Mouse (Mus musculus) kidney, postnatal 4 days (tissue): ENCODE measurements around the gene Ankrd33b.

Experiments
- DNase-seq, 2 experiments: peaks; one replicate each; pipeline ENCODE4 v3.0.0; 2021; ENCODE audit warnings: mixed read lengths in 2 of 2

The Ankrd33b gene

DNA sequence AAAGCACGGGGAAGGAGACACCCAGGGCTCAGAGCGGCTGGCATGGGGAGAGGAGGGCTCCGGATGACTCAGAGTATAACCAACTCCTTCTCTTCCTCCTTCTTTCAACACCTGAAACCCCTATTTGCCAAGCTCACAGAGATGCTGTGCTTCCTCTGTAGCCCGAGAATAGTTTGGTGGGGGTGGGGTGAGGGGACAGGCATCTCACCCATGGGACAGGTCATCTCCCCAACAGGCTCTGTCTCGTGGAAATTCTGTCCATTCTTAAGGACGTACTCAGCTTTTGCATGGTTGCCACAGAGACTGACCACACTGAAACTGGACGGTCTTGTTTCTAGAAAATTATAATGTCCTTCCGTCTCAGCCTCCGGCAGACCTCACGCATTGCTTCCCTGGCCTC, 106.4 kb downstream of the Ankrd33b start:
- no peak for DNase-seq

DNA sequence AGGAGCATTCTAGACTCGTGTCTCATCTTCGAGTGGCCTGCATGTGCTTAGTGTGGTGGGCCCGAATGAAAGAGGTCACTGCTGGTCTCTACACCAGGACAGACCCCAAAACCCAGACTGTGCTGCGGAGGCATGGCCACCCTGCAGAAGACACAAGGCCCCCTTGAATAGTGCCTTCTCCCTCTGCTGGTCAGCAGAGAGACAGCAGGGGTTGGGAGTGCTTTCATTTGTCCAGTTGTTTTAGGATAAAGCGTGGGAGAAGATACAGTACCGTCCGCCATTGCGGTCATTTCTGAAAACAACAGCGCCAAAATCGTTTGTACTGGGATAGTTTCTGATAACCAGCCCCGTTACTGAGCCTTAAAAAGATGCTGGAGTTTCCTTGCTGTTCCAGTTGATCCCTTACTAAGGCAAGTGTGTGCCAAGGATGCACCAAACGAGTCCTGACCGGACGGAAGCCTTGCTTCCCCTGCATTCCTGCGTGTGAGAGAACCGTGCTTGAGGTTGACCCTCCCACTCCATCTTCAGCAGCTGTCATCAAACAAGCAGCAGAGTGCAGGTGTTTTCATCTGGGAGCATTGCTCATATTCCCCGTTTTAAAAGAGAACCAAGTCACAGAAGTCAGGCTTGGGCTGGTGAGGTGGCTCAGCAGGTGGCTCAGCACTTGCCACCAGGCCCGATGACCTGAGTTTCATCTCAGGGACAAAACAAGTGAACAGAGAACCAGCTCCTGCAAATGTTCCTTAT, 108.7 kb downstream of the Ankrd33b start:
- peak in 1 of 2 experiments; percentile 54 for DNase-seq

DNA sequence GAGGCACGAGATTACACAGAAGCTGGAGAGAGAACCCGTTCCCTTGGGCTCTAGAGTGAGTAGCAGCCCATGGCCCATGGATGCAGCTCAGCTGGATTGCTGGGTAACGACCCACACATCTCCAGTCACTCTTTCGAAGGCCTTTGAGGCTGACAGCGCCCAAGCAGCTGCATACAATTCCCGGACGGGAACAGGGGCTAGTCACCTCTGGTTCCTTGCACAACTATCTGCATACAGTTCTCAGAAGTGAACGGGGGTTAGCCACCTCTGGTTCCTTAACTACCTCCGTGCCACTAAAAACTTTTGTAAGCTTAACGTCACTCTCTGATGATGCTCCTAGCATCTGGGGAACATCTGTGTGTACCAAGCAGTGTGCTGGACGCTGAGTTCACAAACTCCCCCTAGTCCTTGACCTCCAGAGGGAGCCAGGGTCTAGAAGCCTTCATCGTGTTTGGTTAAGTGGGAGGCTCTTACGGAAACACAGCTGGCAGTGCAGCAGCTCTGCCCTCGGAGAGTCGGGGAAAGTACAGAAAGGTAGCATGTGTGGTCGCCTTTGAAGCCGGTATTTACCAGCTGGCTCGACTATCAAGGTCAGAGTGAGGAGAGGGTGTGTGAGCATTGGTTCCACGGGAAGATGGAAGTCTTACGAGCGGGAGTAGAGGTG, 109.4 kb downstream of the Ankrd33b start:
- DNase-seq: no peak

DNA sequence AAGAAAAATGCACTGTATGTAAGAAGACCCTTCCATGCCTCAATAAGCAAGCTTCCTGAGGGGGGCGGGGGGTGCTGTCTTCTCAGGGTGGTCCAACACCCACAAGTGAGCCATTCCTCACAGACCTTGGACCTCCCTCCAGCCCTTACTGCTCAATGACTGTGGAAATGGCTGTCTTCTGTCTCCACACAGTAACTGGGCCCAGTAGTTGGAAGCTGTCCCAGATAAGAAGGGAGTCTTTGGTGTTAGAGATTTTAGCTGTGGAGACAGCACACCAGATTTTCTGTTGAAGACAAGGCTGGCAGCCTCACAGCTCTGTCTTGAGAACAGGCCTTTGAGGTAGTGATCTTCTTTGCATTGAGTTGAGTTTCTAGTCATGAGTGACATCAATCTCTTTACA, 110.2 kb downstream of the Ankrd33b start:
- no peak for DNase-seq

DNA sequence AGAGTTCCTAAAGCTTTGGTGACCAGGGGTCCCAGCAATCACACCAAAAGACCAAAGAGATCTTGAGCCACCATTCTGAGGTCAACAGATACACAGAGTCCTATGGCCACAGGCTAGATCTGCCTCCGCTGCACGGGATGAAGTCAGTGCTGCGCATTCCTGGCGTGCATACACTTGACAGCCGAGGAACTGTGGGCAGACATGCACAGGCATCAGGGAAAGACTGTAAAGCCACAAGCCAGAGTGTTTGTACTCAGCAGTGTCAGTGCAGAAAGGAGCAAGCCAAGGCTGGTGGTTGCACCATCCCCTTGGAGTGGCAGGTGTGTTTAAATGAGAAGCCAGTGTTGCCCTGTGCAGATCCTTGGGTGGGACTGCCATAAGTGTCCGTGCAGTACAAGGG, 111.8 kb downstream of the Ankrd33b start:
- no peak for DNase-seq

DNA sequence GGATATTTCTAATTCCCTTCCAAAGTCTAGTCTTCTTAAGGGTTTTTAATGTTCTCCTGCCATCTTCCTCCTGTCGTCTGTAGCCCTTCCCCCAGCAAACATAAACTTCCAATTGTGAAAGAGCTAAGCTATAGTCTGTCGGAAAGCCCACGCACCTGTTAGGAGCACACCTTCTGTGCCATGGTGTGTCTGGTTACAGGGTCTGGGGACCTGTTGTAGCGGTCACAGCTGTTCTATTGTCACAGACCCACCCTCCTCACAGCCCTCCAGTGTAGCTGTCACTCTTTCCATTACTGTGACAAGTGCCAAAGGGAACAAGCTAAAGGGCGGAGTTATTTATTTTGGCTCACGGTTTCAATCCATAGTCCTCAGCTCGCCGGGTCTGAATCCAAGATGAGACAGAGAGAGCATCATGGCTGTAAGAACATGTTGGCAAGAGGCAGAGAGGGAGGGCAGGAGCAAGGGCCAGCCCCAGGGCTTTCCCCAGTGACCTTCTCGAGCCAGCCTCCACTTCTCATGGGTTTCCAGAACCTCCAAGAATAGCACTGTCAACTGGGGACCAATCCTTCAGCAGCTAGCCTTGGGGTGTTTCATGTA, 112.5 kb downstream of the Ankrd33b start:
- no peak for DNase-seq

DNA sequence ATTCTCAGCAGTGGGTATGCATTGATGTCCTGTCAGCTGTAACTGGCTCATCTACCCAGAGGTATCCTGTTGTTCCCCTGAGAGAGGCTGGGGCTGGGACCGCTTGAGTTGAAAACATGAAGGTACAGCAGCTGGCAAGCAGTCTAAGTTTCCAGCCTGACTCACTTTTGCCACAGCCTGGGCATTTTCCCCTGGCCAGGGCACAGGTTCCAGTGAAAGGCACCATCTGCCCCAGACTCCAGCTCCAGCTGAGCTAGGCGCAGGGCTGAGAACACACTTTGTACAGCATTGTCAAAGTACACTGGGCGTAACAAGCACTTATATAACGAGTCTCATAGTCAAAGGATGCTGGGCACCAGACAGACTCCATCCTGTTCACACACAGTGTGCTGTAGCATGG, 113.6 kb downstream of the Ankrd33b start:
- DNase-seq: no peak

DNA sequence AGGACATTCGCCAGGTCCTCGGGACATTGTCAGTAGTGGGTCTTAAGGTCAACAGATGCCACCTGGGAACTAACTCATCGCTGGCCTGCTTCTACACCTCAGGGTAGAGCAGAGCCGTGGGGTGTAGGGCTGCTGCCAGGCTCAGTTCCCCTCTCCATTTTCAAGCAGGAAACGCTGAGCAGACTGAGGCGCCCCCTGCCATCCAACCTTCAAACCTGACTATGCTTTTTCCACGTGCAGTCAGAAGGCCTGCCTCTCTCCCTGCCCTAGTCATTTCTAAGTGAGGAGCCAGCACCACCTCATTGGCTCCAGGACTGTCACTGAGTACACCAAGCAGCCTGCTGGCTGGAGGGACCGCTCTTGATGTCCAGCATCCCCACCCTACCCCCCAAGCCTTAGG, 114.1 kb downstream of the Ankrd33b start:
- DNase-seq: no peak

DNA sequence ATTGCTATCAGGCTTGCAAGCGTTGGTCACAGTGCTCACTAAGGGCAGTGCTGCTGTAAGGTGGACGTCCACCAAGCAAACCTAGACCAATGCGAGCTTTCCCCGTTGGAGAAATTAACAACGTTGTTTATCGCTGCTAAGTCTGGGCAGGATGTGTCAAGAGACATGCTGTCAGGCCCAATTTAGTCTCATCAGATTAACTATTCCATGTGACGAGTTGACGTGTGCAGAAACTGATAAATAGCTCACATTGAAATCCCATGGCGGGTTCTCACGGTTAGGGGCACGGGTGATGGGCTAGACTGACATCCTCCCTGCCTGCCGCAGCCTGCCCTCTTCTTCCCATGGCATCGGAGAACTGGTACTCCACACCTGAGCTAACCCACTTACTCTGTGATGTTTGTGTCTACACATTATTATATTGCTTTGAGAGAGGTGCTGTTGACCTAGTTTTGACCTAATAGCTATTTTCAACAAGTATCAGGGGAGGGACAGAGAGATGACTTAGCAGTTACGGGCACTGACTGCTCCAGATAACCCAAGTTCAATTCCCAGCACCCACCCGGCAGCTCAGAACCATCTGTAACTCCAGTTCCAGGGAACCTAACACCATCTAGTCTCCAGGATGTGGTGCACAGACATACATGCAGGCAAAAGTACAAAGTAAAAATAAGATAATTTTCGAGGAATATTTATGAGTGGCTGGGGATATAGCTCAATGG, 114.8 kb downstream of the Ankrd33b start:
- DNase-seq: no peak

DNA sequence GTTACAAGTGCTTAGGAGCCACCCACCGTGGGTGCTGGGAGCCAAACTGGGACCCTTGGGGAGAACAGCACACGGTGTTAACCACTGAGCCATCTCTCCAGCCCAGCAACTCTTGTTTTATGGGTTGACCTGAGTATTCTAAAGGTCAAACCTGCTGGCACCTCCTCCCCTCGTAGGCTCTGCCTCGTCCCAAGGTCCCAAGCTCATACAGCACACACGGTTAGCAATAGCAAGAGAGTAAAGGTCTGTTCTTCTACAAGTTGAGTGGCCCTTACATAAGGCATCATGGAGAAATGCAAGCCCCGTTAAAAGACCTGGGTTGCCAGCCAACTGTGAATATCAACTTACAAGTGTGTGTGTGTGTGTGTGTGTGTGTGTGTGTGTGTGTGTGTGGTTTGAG, 116.3 kb downstream of the Ankrd33b start:
- DNase-seq: no peak

DNA sequence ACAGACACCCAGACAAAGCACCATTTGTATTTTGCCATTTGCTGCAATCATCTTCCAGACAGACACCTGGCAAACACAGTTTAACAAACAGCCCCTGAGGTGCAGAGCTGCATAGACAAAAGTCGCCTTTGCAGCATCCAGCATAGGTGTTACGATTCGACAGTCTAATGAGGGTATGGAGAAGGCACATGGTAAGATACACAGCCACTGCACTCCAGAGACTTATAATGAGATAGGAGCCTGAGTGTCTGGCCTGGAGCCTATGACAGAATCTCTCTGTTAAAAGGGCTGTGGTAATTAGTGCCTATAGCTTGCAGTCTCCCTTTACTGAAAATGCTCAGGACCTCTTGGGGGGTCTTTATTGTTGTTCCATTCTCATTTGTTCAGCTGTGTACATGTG, 116.8 kb downstream of the Ankrd33b start:
- DNase-seq: no peak

DNA sequence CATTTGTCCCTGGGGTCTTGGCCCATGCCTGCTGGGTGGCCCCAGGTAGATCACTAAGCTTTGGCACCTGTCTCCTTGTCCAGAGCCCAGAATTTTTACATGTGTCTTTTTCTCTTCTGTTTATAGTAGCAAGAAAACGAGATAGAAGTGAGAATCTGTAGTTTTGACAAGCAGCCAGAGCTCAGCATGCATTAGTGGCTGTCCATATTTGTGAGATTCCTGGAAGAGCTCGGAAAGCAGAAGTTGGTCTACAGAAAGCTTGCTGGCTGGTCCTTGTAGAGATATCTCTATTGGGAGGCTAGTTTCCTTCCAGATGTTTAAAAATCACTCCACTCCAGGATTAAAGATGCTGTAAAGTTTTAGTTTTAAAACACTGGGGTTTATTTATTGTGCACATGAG, 117.5 kb downstream of the Ankrd33b start:
- no peak for DNase-seq

DNA sequence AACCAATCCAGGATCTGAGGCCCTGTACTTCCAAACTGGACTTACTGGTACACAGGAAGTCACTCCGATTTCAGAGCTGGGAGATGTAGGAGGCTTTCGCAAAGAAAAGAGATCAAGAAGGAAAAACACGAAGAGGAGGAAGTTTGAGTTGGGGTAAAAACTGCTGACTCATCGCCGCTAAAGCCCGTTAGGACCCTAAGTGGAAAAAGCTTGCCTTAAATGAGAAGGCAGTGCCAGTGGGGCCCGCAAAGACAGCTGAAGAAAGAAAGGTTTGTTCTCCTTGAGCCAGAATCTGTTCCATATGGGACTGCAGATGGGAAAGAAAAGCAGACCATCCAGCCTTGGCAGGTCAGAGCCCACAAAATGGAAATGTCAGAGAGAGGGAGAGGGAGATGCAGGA, 118.6 kb downstream of the Ankrd33b start:
- no peak for DNase-seq

DNA sequence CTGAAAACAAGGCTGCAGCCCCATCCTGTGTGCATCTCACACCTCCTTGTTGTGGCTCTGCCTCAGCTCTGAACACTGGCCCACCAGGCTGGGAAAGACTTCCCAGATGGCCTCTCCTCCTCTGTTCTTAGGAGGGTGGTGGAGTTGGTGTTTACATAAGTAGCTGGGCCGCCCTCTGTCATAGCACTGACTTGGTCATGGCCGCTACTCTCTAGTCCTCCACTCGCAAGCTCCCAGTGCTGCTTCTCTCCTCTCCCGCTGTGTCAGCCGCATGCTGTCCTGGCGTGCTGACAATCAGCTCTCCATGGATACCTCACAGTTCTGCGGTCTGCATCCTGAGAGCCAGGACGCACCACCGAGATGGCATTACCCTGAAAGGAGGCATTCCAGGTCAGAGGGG, 120.5 kb downstream of the Ankrd33b start:
- DNase-seq: no peak

DNA sequence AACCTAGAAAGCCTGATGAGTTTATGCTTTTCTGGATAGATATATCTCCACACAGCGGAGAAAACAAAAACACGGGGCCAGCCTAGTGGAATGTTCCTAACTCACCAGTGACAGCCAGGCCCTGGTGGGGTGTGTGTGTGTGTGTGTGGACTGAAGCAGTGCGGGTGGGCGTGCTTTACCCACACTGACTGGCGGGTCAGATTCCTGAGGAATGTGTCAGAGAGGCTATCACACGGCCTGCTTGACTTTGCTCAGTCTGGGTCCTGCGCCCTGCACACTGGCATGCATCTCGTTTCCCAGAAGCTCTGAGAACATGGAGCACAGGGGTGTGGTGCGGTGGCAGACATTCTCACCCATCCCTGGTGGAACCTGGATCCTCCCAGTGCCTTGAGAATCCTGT, 121.6 kb downstream of the Ankrd33b start:
- DNase-seq: peak in 1 of 2 experiments; percentile 45

DNA sequence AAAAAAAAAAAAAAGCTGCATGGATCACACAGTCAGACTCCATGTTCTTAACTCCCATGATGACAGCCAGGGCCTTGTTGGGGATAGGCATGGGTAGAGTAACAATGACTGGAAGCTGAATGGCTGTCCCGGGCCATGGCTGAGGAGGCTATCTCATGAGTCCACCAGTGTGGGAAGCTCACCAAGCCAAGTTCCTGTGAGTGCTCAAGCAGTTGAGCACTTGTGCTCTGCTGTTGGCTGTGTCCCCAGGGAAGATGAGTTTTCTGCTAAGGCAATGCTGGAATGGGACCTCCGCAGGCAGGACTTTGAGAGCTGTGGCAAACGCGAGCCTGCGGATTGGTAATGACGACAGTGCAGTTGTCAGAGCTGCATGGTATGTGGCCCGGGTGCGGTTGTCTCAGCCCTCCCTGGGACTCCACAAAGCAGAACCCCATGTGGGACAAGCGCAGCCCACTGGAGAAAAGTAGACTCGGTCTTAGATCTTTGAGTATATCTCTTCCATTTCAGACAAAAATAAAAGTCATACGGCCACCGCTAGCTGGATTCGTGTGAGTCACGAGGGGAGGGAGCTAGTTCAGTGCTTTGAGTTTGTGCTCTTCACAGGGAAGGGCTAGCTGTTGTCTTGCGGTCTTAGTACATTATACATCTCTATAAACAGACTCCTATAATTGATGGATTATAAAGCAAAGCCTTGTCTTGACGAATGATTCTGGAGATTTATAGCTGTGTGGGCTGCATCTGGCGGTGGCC, 122.7 kb downstream of the Ankrd33b start:
- no peak for DNase-seq

DNA sequence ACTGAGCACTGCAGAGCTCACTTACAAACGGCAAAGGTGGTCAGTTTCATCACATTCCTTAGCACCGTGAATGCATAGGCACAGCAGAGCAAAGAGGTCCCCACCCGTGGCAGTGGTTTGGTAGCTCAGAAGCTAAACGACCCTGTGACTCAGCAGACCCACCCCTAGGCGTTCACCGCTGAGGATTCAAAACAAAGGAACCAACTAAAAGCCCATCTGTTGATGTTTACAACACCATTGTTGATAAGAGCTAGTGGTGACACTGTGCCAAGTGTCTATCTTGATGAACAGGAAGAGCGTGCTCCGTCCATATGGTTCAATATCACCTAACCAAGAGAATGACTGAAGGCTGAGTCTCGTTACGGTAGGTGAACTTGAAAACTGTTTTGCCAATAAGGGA, 124.3 kb downstream of the Ankrd33b start:
- no peak for DNase-seq
